Mouse (Mus musculus): ENCODE data around the gene Coq8a.

Coq8a gene

DNA sequence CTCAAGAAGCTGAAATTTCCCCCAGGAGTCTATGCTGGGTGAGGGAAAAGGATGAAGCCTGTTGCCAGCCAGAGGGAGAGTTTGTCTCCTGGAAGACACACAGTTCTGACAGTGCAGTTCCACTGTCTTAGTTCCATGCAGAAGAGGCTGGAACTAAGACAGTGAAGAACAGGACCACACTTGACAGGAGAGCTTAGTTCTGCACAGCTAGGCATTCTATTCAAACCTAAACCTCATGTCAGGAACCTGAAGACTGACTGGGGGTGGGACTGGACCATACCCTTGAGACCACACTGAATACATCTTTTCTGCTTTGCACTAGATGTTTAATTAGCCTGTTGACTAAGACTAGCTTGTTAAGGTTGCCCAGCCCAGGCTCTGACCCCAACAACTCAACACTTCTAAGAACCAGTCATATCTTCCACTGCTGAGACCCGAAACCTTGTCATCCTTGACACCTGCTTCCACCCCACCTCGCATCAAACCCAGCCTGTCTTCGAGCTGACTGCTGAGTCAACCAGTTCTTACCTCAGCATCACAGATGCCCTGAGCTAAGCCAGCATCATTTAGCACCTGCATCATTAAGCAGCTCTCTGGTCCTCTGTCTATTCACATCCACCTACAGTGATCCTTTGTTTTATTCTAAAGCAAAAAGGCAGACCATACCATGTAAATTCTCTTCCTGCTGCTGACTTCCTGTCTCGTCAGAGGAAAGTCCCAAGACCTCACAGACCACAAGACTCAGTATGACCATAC, at the start of gene Coq8a:
Gene Coq8a (minus strand): TSS at position 644 of the 756 bp plus-strand sequence.
- DNase-seq (ENCODE audit: low spot score), result no peak

DNA sequence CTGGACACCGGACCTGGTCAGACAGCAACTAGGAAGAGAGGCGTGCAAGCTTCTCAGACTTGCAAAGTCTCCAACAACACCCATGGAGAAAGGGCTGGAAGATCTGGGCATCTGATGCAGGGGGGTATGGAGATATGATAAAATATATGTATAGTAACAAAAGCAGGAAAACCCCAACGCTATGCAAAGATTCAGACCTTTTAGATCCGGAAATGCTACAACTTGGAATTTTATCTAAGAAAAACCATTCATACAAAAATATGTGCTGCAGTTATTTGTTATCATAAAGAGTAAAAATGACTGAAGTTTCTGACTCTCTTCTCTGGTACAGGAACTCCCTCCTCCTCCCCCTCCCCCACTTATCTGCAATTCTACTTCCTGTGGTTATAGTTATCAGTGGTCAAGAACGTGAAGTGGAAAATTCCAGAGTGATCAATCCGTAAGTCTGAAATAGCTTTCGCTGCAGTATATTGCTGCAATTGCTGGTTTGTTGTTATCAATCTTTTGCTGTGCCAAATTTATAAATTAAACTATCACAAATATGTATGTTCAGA, 49.3 kb upstream of the Coq8a start:
- DNase-seq (ENCODE audit: low spot score), result no peak

DNA sequence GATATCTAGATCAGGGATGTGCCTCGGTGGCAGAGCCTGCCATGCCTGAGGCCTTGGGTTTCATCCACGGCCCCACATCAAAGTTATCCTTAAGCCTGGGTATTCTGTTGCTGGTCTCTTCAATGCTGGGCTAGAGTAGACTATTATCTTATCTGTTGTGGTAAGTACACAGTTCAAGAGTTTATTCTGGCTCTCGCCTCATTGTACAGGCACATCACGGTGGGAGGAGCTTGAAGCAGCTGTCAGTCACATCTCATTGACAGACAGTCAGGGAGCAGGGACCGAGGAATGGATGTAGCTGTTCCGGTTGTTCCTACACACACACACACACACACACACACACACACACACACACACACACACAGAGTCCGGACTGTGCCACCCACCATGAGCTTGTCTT, 48.5 kb upstream of the Coq8a start:
- DNase-seq (ENCODE audit: low spot score), result no peak

DNA sequence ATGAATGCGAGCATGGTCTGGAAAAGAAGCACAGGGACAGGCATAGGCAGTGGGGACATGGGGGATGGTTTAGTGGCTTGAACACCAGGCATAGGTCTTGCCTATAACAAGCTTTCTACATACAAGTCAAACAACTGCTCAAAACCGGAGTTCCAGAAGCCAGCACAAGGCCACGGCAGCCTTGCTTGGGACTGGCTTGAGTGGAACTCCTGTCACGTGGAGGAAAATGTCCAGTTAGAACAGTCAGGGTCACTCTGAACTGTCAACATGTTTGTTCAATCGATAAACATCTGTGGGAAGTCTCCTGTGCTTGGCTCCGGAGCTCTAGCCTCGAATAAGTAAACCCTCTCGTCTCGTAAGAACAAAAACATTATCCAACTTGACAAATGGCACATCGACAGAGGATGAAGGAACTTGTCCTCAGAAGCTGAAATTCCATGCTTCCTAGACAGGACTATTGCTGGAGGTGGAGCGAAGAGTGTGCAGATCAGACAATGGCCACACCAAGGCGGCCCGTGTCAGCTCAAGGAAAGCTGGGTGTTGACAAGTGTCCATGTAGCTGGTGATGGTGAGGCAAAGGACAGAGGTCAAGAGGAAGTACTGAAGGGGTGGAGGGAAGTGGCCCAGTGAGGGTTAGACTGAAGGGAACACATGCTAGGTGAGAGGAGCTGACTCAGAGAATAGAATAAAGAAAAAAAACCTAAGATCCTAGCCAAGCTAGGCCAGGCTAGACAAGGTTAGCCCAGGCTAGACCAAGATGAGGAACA, 46.5 kb upstream of the Coq8a start:
- no peak for DNase-seq (ENCODE audit: low spot score)

DNA sequence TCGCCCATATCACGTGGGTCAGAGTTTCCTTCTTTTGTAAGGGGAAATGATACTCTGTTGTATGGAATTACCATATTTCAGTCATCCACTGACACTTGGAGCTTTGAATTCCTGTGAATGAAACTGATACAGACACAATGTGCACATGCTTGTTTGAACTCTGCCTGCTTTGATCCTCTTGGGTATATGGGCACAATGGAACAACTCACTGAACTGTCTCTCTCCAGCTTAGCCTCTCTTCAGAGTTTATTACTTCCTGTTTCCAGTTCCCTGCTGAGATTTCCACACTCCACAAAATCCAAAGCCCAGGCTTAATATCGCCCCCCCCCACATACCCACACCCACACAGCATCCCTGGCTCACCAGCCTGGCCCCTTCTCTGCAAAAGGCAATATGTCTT, 32.3 kb upstream of the Coq8a start:
- DNase-seq (ENCODE audit: low spot score), result no peak

DNA sequence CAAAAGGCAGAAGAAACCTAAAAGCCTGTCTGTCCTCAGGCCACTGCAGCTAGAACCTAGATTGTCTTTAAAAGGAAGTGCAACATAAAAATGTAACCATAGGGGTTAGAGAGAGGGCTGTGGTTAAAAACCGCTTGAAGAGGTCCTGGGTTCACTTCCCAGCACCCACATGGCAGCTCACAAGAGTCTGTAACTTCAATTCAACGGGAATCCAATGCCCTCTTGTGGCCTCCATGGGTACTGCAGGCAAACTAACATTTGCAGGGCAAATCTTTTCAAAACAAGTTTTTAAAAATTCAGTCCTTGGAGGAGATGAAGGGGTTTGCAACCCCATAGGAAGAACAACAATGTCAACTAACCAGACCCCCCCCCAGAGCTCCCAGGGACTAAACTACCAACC, 31.2 kb upstream of the Coq8a start:
- DNase-seq (ENCODE audit: low spot score), result no peak

DNA sequence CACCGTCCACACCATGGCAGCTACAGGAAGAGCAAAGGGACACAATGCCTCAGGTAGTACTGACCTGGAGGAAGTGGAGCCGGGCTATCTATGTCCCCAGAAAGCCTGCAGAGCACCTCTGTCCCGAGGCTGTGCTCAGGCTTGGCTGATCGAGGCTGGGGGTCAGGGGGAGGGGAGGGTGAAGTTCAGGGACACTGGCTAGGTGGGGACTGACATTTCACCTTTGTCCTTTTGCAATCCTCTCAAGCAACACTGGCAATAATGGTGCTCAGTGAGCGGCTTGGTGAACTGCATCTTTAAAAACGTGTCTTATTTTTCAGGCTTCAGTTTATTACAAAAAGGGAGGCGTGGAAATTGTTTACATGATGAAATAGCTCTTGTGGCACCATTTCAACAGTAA, 30.5 kb upstream of the Coq8a start:
- DNase-seq (ENCODE audit: low spot score), result no peak

DNA sequence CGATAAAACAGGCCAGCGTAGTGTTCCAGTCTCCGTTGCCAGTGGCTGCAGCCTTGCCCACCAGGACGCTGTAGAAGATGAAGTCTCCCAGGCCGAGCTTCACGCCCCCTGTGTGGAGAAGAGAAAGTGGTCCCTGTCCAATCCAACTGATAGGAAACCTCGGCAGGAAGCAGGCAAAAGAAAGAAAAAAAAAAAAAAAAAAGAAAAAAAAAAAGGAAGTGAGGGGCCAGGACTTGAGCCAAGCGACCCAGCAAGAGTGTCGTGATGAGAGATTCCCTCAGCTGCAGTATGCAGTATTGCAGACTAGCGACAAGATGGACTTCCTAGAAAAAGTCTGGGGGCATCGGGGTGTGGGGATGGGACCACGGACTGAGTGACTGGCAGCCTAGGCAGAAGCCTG, 29.5 kb upstream of the Coq8a start:
- DNase-seq (ENCODE audit: low spot score), result peak; percentile 37

DNA sequence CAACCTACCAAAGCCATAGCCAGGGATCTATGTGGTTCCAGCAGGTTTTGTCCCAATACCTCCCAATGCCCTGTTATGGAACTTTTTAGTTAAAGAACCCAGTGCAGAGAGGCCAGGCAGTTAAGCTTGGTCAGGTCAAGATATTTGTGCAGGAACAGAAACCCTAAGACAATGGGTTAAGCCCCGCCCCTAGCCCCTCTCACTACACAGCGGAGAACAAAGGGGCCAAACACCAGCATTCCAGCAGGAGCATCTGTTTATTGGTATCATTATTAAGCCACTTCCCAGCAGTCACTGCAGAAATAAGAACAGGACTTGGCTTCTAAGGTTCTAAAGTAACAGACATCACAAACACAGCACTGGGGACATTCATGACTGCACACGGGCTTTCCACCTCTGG, 27.4 kb upstream of the Coq8a start:
- DNase-seq (ENCODE audit: low spot score), result peak; percentile 50

DNA sequence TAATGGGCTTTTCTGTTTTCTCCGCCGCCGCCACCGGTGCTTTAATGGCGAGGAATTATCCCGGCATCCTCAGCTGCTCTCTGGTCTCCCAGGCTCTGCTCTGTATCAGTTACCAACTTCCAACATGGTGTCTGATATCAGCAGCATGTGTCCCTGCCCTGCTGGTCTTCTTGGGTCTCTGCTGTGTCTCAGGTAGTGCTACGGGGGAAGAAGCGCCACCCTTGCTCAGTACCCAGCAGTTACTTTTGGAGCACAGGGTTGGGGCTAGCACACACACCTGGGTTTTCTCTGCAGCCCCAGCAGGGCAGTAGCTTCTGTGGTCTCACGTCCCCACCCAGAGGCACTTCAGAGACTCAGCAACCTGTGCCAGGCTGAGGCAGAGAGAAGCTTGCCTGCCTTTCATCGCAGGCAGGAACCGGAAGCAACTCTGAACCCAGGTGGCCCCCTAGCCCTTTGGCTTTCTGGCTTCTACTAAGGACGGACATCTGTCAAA, 26.9 kb upstream of the Coq8a start:
- DNase-seq (ENCODE audit: low spot score), result peak; percentile 38

DNA sequence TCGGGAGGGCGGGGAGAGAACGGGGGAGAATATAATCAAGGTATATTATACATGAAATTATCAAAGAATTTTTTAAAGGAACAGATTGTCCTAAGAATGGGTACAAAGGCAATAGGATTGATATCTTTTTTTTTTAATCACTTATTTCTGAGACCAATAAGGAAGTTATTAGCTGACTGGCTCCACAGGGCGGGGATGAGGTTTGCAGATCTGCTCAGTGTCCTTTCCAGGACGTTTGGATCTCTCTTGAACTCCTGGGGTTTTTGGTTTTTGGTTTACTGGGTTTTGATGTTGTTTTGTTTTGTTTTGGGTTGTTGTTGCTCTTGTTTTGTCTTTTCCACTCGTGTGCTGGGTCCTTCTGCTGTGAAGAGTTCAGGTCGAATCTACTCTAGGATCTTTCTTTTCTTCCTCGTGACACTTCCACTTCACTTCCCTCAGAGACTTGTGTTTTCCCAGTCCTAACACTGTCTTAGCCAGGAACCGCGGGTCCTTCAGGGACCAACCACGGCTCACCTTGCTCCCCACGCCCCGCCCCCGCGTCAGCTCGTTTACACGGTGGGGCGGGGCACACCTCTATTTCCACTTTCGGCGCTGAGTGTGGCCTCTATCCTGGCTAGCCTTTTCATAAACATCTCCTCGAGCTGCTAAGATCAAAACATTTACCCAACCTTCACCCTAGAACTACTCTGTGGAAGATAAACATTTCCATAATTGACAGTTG, 26.3 kb upstream of the Coq8a start:
- peak; percentile 83 for DNase-seq (ENCODE audit: low spot score)

DNA sequence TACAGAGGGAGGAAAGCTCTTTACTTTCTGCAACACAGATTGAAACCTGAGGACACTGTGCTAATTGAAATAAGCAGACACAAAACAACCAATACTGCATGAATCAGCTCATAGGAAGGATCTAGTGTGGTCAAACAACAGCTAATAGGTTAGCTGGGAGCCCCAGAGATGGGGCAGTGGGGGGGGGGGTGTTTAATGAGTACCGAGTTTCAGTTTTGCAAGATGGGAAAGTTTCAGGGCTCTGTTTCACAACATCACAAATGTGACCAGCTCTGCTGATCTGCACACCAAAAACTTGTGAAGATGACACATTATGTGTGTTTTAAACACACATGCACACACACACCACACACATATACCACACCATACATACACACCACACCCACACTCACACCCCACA, 22.6 kb upstream of the Coq8a start:
- no peak for DNase-seq (ENCODE audit: low spot score)

DNA sequence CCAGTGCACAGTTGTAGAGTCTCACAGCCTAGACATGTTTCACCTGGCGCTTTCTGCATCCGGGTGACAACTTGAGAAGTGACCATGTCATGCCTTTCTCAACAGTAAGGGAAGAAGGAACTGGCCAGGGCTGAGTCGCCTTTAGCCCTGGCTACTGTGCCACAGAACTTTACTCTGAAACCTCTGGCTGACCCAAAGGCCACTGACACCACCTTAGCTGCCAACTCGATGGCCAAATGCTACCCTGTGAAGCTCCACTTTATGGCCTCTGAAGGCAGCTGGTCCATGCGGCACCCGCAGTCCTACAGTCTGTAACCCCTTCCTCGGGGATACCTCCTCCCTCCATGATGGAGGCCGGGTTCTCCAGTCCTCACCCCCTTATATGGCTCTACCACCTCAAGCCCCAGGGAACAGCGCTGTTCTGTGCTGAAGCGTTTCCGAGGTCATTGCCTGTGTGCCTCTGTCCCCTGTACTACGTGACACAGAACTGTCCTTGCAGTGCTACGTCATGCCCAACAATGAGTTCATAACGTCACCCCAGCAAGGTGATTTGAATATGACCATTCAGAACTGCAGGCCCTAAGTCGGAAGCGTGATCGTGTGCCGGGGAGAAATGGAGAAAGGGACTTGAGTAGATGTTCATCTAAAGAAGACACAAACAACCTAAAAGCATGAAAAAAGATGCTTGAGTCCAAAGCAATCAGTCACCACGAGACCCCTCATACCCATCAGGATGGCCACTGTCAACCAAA, 21.6 kb upstream of the Coq8a start:
- no peak for DNase-seq (ENCODE audit: low spot score)

DNA sequence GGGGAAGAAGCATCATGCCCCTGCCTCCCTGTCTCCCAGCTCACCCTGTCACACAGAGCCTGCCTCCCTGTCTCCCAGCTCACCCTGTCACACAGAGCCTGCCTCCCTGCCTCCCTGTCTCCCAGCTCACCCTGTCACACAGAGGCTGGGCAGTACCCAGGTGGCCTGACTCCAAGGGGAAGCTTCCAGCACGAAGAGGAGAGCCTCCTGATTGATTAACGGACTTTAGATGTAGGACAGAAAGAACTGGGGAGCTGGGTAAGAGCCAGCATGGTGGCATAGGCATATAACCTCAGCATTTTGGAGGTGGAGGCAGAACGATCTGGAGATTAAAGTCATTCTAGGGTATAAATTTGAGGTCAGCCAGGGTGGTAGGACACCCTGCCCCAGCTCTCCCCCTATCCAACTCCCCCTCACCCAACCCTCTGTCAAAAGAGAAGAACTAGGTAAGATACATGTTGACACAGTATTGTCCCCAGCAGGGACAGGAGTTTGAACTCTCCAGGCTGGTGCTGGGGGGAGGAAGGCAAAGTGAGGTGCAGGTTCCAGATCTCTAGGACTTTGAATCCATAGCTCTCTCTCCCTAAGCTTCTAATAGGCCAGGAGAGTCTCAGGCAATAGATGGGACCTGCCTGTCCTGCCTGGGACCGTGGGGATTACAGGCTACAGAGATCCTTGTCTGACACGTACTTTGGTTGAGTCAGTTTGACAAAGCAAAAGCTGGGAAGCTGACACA, 17.3 kb upstream of the Coq8a start:
- no peak for DNase-seq (ENCODE audit: low spot score)

DNA sequence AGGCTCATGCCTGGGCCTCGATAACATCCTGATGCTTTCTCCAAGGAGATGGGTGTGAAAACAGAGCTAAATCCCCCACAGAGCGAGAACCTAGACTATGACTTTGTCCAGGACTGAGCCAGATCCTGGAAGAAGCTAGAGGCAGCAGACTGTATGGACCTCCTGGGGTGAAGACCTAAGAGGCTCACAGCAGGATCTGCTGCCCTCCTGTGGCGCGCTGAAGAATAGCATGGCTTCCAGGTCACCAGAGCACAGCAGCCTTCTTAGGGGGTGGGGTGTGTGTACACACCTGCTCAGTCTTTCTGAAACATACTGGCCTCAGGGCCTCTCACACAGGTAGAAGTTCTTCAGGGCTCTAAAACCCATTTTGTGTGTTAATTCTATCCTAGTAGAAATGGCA, 15.6 kb upstream of the Coq8a start:
- peak; percentile 76 for DNase-seq (ENCODE audit: low spot score)

DNA sequence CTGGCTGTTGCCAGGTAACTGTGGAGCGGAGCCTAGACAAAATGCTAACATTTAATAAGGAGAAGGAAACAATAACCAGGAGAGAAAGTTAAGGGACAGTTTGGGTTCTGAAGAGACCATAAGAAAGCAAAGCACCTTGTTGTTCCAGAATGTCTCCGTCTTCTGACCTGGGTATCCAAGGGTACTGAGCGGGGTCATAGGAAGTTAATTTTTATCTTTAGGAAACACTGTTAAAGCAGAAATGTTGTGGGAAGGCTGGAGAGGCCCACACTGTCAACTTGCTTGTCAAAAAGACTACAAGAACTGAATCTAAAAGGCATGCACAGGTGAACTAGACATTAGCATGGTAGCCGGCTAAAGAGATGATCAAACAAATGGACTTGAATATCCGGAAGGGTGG, 13.5 kb upstream of the Coq8a start:
- DNase-seq (ENCODE audit: low spot score), result no peak

DNA sequence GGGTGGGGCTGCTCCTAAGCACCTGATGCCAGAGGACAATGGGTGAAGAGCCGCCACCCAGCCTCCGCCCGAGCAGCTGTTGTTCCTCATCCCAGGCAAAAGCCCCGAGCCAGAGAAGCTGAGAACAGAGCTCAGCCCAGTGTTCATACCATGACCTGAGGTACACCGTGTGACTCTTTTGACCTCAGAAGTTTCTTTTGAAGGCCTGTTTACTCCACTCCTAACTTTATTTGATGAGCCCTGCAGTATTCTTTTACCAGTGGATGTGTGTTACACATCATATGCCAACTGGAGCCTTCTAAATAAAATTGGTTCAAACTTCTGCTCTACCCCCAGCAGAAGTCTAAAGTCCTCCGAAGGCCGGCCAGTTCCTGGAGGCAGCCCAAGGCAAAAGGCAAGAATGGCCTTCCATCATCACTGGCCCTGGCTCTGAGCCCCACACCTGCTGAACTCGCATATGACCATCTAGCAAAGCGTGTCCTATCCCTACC, 11.4 kb upstream of the Coq8a start:
- no peak for DNase-seq (ENCODE audit: low spot score)

DNA sequence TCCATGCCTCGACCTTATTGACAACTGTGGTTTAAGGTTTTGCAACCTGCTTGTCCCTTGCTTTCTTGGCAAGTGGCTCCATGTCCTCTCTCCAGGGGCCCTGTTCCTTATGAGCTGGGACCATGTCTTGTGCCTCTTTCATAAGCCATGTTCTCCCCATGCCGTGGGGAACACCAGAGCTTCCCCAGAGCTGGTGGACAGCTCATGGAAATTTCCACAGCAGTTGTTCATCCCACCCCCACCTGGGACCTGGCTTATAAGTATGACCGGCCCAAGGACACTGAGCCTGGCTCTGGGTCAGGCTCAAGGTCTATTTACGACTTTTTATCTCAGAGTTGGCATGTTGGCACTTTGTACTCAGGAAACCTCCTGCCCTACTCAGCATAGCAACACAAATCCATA, 10.6 kb upstream of the Coq8a start:
- DNase-seq (ENCODE audit: low spot score), result no peak

DNA sequence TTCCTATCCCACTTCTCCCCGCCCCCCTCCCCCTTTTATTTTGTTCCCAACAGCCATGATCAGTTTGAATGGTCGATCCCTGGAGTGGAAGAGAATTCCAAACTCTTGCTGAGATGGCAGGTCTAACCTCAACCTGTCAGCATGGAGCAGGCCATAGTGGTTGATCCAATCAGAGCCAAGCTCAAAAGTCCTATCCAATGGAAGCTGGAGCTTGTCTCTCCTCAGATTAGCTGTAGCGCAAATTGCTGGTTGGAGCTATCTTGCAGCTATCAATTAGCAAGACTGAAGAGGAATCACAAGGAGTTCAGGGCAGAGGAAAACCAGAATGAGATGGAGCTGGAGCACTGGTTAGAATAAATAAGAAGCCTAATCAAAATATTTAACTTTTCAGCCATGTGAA, 9.0 kb upstream of the Coq8a start:
- DNase-seq (ENCODE audit: low spot score), result no peak

DNA sequence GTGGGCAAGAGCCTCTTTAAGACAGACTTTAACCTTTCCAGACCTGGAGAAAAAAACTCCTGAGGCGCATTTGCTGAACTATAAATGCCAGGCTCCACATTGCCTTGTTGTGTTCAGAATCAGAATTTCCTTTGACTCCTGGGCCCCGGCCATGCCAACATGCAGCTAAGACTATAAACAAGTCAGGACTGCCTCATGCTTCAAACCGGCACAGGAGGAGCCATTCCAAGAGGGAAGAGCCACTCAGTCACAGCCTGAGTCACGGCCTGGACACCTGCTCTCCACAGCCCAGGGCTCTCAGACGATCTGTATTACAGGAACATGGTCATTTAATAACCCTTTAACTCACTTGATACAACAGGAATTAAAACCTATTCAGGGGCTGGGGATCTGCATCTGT, 1.3 kb upstream of the Coq8a start:
- DNase-seq (ENCODE audit: low spot score), result no peak

DNA sequence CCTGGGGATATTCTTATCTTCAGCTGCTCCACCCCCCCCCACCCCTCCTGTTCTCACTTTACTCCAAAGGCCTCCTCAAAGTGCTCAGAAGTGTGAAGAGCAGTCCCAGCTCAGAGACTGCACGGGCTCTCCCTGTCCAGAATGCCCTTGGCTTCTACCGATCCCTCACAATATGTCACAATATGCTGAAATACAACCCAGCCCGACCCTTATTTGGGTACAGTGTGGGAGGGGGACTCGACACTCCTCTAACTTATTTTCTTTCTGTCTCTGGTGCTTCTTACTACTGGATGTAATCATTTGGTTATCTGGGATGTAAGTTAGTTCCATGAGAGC, 281 bp upstream of the Coq8a start:
- DNase-seq (ENCODE audit: low spot score), result no peak

Measured in testis, postnatal 10 days (tissue).